Mouse (Mus musculus): ENCODE results near the gene Tex14. TPM values are rescaled to one million over a fixed set of nuclear protein-coding genes. Genes with fewer than 3 reads are reported as not detected.

Tex14 gene
- total RNA-seq, 2 experiments from 2014 or later, result 0.45 to 1.4 TPM

- no peak for DNase-seq
These were observed 166.6 kb downstream of the Tex14 start for GRCm38 (mm10) chr11:87571361-87571950.

DNA sequence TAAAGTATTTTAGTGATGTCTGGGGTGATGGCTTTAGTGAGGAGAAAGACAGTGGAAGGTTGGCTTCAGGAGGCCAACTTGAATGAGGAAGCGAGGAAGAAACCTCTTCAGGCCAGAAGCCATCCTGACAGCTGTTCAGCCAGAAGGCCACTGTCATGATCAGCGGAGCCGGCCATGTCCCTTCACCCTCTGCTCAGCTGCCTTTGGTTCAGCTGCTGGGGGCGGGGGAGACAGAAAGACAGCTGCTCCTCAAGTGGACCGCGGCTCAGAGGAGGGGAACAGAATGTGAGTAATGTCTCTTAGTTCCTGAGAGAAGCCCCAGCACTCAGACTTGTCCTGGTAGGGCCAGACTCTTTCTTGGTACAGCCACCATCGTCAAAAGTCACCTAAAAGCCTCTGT, 168.9 kb downstream of the Tex14 start:
- DNase-seq, result no peak

GRCm38 (mm10) chr11:87574520-87575180, 169.8 kb downstream of the Tex14 start:
- DNase-seq, result no peak

- no peak for DNase-seq
These were observed 172.9 kb downstream of the Tex14 start for GRCm38 (mm10) chr11:87577601-87578248.

- DNase-seq, result peak; percentile 70
These were observed 173.5 kb downstream of the Tex14 start for GRCm38 (mm10) chr11:87578249-87578962.

GRCm38 (mm10) chr11:87578963-87579601, 174.2 kb downstream of the Tex14 start:
- DNase-seq, result no peak

GRCm38 (mm10) chr11:87579713-87580112, 174.8 kb downstream of the Tex14 start:
- no peak for DNase-seq

DNA sequence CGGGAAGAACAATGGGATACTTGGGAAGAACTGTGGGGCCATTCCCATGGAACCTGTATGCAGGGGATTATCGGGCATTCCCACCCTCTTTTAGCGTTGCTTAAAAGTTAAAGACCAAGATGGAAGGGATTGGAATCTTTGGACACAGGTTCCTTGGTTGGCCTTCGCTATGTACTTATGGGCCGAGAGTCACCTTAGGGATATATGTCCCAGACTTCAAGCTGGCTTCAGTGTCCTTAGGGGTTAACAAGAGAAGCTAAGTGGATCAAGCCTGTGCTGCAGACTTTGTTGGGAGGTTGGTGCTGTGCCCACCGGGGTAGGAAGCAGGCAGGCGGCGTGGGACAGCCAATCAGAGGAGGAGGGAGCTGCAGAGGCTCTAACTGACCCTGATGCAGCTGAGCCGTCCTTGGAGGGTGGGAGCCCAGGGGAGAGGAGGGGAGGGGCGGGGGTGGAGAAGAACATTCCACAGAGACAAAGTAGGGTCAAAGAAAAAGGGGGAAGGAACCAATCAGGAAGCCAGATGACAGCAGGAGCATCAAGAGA, 175.7 kb downstream of the Tex14 start:
- no peak for DNase-seq

- DNase-seq, result no peak
These were observed 176.4 kb downstream of the Tex14 start for GRCm38 (mm10) chr11:87581161-87581865.

DNA sequence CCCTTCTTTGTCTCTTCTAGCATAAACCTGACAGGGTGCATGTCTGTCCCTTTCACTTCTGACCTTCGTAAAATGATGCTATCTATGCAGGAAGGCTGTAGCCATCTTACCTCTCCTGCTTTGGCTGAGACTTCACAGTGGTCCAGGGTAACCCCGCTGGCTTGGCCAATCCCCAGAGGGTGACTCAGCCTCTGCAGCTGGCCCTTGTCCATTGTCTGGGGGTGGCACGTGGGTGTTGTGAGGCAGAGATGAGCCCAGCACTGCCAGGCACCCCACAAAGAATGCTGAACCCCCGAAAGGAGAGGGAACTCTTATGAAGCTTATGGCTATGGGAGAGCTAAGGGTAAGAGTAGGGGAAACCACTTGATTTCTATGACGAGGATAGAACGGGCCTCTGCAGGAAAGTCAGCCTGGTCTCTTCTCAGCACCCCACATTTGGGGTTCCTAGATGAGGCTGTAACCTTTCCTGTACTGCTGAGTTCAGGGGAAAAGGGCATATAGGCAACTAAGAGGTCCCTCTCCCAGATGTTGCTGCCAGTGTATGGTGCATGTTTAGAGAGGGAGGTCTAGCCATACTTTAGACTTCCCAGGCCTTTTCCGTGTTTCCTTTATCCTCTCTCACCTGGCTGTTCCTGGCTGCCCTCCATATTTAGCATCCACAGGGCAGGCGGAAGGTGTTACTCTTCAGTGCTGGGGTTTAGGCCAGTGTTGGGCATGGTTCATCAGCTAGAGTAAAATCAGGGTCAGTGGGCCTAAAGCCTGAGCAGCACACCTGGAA, 177.3 kb downstream of the Tex14 start:
- no peak for DNase-seq

DNA sequence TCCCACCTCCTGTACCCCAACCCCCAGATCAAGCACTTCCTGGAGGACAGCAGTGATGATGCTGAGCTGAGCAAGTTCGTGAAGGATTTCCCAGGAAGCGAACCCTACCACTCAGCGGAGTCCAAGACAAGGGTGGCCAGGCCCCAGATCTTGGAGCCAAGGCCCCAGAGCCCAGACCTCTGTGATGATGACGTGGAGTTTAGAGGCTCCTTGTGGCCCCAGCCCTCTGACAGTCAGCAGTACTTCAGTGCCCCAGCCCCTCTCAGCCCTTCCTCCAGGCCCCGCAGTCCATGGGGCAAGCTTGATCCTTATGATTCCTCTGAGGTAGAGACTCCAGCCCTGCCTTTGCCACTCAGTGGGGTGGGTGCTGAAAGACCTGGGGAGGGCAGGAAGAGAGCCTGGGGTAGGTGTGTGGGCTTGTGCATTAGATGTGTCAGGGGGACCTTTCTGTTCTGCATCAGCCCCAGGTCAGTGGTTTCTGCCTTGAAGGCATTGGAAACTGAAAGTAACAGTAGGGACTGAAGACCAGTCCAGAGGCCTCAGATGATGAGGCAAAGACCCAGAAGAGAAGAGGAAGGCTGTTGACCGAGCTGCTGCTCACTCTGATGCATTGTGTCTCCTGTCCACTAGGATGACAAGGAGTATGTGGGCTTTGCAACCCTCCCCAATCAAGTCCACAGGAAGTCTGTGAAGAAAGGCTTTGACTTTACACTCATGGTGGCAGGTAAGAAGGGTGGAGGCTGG, 178.6 kb downstream of the Tex14 start:
- no peak for DNase-seq

DNA sequence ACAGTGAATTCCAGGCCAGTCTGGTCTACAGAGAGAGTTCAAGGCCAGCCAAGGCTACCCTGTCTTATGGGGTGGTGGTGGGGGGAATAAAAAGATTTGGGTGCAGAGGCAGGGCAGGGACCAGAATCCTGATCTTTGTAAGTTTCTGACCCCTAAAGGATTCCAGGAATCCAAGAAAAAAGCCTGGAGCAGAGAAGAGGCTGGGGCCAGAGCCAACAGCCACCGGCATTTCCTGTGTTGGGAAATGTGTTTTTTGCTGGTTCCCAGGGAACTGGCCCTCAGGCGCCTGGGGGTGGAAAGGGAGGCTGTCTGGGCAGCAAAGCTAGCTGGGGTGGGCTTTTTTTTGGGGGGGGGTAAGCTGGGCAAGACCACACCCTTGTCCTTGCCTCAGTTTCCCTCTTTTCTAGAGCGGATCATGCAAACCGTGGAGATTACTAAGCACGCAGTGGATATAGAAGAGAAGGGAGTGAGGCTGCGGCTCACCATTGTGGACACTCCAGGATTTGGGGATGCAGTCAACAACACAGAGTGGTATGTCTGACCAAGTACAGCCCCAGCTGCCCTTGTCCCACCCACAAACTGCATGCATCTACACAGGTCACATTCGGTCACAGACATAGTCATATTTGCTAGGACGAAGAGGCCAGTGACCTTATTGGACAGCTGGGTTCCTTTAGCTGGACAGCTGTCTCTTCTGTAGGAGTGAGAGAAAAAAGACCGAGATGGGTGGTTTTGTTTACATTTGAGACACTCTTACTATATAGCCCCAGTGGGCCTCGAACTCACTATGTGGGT, 180.0 kb downstream of the Tex14 start:
- peak; percentile 51 for DNase-seq

DNA sequence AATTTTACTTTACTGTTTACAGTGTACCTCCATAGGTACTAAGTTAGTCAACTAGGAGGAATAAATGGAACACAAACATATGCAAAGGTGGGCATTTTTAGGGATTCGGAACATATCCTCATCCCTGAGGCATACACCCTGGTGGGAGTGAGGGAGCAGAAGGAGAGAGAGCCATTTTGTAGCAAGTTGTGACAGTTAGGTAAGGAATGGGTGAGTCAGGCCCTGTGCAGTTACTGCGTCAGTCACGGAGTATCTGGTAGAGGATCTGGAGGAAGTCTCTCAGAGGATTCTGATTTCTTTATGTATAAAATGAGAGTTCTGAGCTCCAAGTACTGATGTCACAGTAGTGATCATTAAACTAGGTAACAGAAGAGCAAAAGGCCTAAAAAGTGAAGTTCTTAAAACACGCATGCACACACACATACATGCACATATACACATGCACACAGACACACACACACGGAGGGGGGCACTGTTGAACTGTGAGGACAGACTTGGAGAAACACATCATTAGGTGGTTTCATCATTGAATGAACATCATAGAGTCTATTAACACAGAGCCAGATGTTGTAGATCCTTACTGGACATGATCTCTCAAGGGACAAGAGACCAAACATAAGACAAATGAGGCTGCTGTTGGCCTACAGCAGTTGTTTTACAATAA, 182.5 kb downstream of the Tex14 start:
- no peak for DNase-seq

GRCm38 (mm10) chr11:87589605-87590004, 184.7 kb downstream of the Tex14 start:
- no peak for DNase-seq

DNA sequence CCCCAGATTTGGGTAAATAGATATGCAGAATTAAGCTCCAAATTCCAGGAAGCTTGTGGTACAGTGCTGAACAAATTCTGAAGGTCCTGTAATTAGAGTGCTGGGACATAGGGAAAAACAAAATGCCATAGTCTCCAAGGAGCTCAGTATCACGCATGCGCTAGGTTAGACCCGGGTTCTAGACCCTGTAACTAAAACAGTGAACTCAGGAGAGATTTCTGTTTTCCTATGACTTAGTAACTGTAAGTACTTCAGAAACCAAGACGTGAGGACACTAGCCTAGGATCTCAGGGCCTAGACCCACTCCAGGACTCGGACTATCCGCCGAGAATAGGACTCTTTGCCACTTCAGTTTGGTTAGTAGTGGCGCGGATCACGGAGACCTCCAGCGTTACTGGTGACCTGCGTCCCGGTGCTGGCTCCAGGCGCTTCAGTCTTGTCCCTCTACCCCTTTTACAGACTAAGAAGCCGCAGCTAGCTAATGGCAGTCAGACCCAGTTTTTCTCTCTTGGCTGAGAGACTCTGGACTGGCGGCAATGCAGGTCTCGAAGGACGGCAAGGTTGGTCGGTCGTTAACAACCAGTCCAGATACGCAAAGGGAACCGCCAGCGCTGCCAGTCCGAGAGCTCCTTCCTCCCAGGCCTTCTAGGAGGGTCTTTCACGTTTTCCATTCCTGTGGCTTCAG, 186.1 kb downstream of the Tex14 start:
- DNase-seq, result peak; percentile 26

DNA sequence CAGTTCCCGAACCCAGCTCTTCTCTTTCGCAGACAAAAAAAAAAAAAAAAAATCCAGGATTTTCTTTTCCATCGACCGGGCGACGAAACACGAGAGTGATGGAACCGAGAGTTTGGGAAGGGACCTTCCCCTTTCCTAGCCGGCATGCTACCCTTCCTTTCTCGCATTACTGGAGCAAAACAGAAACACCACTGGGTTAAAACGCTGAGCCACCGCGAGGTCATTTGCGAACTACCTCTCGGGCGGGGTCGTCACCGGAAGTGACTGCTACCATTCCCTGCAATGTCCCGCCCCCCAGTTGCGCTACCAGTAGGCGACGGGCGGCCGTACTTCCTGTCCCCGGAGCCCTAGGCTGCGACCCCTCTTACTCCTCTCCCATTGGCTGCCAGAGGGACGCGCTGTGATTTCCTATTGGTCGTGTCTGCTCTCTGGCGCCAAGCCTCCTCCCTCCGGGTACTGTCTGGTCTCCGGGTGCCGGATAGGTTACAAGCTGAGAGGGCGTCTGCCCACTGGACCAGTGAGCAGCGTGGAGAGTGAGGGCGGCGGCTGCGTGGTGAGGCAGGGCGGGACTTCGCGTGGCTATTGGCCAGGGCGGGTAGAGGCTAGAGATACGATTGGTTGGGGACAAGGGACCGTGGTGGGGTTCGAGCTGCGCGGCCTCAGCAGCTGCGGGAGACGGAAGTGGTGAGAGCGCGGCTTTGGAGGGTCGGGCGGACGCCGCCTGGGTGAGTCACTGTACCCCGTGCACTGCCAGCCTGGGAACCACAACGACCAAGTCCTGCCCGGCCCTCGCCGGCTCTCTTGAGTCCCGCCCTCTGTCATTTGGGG, 186.9 kb downstream of the Tex14 start, which contains the start of gene Mtmr4:
Mtmr4 (plus strand) TSS at position 637 of the 828 bp plus-strand sequence.
- DNase-seq, result peak; percentile 97

- DNase-seq, result no peak
These were observed 187.5 kb downstream of the Tex14 start for GRCm38 (mm10) chr11:87592354-87592695.

Measured in gastrocnemius, postnatal 10 days (tissue).